Mouse (Mus musculus): ENCODE measurements around the gene Ano2. TPM values are rescaled to one million over a fixed set of nuclear protein-coding genes. Genes with fewer than 3 reads are reported as not detected.

Ano2 gene
- polyA plus RNA-seq, 1 experiment = not detected

- Histone ChIP-seq H3K27me3 (ENCODE audit: control insufficient read depth, insufficient read depth, low read length, poor library complexity, severe bottlenecking) (no peaks in the 10 kb centered on the region; the same call in 1 of the 2 replicates), H3K27ac (ENCODE audit: insufficient read depth, low read length) (no peak overlapping the region), H3K4me3 (ENCODE audit: low read depth, low read length) (no peak overlapping the region), H3K9ac (ENCODE audit: low read depth, poor library complexity, severe bottlenecking) (no peak overlapping the region), H3K36me3 (ENCODE audit: control insufficient read depth, insufficient read depth, low read length, poor library complexity, severe bottlenecking) (no peaks in the 10 kb centered on the region), H3K9me3 (replicated peaks; ENCODE audit: control insufficient read depth, insufficient read depth, low read length, poor library complexity, severe bottlenecking) (no peaks in the 10 kb centered on the region), H3K4me1 (ENCODE audit: control insufficient read depth, insufficient read depth, low read length) (no peaks in the 10 kb centered on the region)
- no peak for TF ChIP-seq POLR2A (IDR thresholded peaks at IDR 0.05; ENCODE audit: insufficient read depth, low read length)
- no peak for TF ChIP-seq EP300 (IDR thresholded peaks at IDR 0.05; ENCODE audit: insufficient read depth, low read depth, low read length)
- TF ChIP-seq CTCF (IDR thresholded peaks at IDR 0.05; ENCODE audit: low read depth, low read length) = no peak
Observed at GRCm38 (mm10) chr6:125747322-125747930, 57.2 kb downstream of the Ano2 start.

- Histone ChIP-seq H3K27ac (ENCODE audit: insufficient read depth, low read length) (no peak overlapping the region), H3K9me3 (replicated peaks; ENCODE audit: control insufficient read depth, insufficient read depth, low read length, poor library complexity, severe bottlenecking) (no peaks in the 10 kb centered on the region), H3K4me3 (ENCODE audit: low read depth, low read length) (no peak overlapping the region), H3K9ac (ENCODE audit: low read depth, poor library complexity, severe bottlenecking) (no peak overlapping the region), H3K4me1 (ENCODE audit: control insufficient read depth, insufficient read depth, low read length) (no peaks in the 10 kb centered on the region), H3K36me3 (ENCODE audit: control insufficient read depth, insufficient read depth, low read length, poor library complexity, severe bottlenecking) (no peaks in the 10 kb centered on the region), H3K27me3 (ENCODE audit: control insufficient read depth, insufficient read depth, low read length, poor library complexity, severe bottlenecking) (no peaks in the 10 kb centered on the region; the same call in 1 of the 2 replicates)
- TF ChIP-seq EP300 (IDR thresholded peaks at IDR 0.05; ENCODE audit: insufficient read depth, low read depth, low read length) (no peak), POLR2A (IDR thresholded peaks at IDR 0.05; ENCODE audit: insufficient read depth, low read length) (no peak)
Observed at GRCm38 (mm10) chr6:125748646-125749045, 58.4 kb downstream of the Ano2 start.

- H3K4me1 ChIP-seq (ENCODE audit: control insufficient read depth, insufficient read depth, low read length) = no peaks in the 10 kb centered on the region
- H3K27me3 ChIP-seq (ENCODE audit: control insufficient read depth, insufficient read depth, low read length, poor library complexity, severe bottlenecking) = 0 out of 2 replicates have a peak, but pooled peaks cover 2% of the 10 kb centered on the region
- H3K9ac ChIP-seq (ENCODE audit: low read depth, poor library complexity, severe bottlenecking) = no peak overlapping the region
- H3K4me3 ChIP-seq (ENCODE audit: low read depth, low read length) = no peak overlapping the region
- TF ChIP-seq POLR2A (IDR thresholded peaks at IDR 0.05; ENCODE audit: insufficient read depth, low read length) (no peak), EP300 (IDR thresholded peaks at IDR 0.05; ENCODE audit: insufficient read depth, low read depth, low read length) (no peak)
- H3K27ac ChIP-seq (ENCODE audit: insufficient read depth, low read length) = no peak overlapping the region
- no peaks in the 10 kb centered on the region for H3K9me3 ChIP-seq (replicated peaks; ENCODE audit: control insufficient read depth, insufficient read depth, low read length, poor library complexity, severe bottlenecking)
- H3K36me3 ChIP-seq (ENCODE audit: control insufficient read depth, insufficient read depth, low read length, poor library complexity, severe bottlenecking) = no peaks in the 10 kb centered on the region
Observed at GRCm38 (mm10) chr6:125762851-125763519, 72.8 kb downstream of the Ano2 start.

DNA sequence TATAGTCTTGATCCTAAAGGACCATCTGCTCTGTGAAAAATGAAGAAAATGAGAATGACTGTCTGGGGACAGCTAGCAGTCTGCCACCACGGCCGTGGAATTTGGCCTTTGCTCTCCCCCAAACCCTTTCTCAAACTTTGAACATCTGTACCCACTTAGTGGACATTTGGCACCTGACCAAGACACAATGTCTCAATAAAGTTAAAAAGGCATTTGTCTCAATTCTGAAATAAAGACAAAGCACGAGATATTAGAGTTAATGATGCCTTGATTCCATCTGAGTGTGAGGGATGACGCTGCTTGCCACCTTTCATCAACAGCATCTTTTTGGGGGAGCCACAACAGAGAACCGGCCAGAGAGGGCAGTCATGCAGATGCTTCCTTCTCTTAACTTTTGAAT, 83.0 kb downstream of the Ano2 start:
- TF ChIP-seq CTCF (IDR thresholded peaks at IDR 0.05; ENCODE audit: low read depth, low read length) = no peak
- no peak for TF ChIP-seq POLR2A (IDR thresholded peaks at IDR 0.05; ENCODE audit: insufficient read depth, low read length)
- TF ChIP-seq EP300 (IDR thresholded peaks at IDR 0.05; ENCODE audit: insufficient read depth, low read depth, low read length) = no peak
- Histone ChIP-seq H3K9me3 (replicated peaks; ENCODE audit: control insufficient read depth, insufficient read depth, low read length, poor library complexity, severe bottlenecking) (no peaks in the 10 kb centered on the region), H3K27me3 (ENCODE audit: control insufficient read depth, insufficient read depth, low read length, poor library complexity, severe bottlenecking) (no peaks in the 10 kb centered on the region), H3K36me3 (ENCODE audit: control insufficient read depth, insufficient read depth, low read length, poor library complexity, severe bottlenecking) (no peaks in the 10 kb centered on the region), H3K9ac (ENCODE audit: low read depth, poor library complexity, severe bottlenecking) (no peak overlapping the region), H3K27ac (ENCODE audit: insufficient read depth, low read length) (no peak overlapping the region), H3K4me3 (ENCODE audit: low read depth, low read length) (no peak overlapping the region), H3K4me1 (ENCODE audit: control insufficient read depth, insufficient read depth, low read length) (no peaks in the 10 kb centered on the region)

DNA sequence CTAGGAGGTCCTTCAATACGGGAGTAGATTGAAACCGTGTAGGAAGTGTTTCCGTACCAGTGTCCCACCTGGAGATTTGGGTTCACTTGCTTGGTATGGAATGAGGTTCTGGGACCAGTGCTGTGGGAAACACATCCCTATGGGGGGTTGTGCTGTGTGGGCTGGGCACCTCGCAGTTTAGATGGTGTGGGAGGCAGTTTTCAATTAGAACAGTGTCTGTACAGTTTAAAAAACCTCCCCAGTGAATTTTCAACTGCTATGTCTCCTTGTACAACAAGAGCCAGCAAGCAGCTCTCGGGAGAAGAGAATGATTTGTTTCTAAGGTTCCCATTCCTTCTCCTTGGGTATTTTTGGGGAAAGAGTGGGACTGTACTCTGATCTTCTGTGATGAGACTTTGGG, 86.1 kb downstream of the Ano2 start:
- Histone ChIP-seq H3K4me3 (ENCODE audit: low read depth, low read length) (no peak overlapping the region), H3K9ac (ENCODE audit: low read depth, poor library complexity, severe bottlenecking) (no peak overlapping the region), H3K9me3 (replicated peaks; ENCODE audit: control insufficient read depth, insufficient read depth, low read length, poor library complexity, severe bottlenecking) (no peaks in the 10 kb centered on the region), H3K27ac (ENCODE audit: insufficient read depth, low read length) (no peak overlapping the region), H3K27me3 (ENCODE audit: control insufficient read depth, insufficient read depth, low read length, poor library complexity, severe bottlenecking) (no peaks in the 10 kb centered on the region; the same call in 1 of the 2 replicates), H3K36me3 (ENCODE audit: control insufficient read depth, insufficient read depth, low read length, poor library complexity, severe bottlenecking) (no peaks in the 10 kb centered on the region), H3K4me1 (ENCODE audit: control insufficient read depth, insufficient read depth, low read length) (no peaks in the 10 kb centered on the region)
- no peak for TF ChIP-seq POLR2A (IDR thresholded peaks at IDR 0.05; ENCODE audit: insufficient read depth, low read length)
- no peak for TF ChIP-seq CTCF (IDR thresholded peaks at IDR 0.05; ENCODE audit: low read depth, low read length)
- TF ChIP-seq EP300 (IDR thresholded peaks at IDR 0.05; ENCODE audit: insufficient read depth, low read depth, low read length) = no peak

DNA sequence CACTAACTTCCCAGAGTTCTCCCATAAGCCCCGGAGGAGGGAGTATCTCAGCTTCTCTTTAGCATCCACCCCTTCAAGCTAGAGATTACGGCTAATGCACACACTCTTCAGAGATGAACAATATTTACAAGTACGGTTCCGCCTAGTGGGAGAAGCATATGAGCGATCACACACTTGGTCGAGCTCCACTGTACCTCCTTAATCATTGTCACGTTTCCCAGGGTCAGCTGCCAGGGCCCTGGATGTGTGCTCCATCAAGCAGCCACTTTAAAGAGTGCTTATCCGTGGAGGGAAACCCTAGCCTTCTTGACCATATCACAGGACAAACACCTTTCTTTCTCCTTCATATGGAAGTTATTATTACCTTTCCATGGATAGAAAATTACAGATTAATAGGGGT, 112.7 kb downstream of the Ano2 start:
- Histone ChIP-seq H3K4me1 (ENCODE audit: control insufficient read depth, insufficient read depth, low read length) (no peaks in the 10 kb centered on the region), H3K36me3 (ENCODE audit: control insufficient read depth, insufficient read depth, low read length, poor library complexity, severe bottlenecking) (no peaks in the 10 kb centered on the region), H3K27me3 (ENCODE audit: control insufficient read depth, insufficient read depth, low read length, poor library complexity, severe bottlenecking) (no peaks in the 10 kb centered on the region; the same call in 1 of the 2 replicates), H3K9me3 (replicated peaks; ENCODE audit: control insufficient read depth, insufficient read depth, low read length, poor library complexity, severe bottlenecking) (peaks cover 4% of the 10 kb centered on the region), H3K27ac (ENCODE audit: insufficient read depth, low read length) (no peak overlapping the region), H3K9ac (ENCODE audit: low read depth, poor library complexity, severe bottlenecking) (no peak overlapping the region), H3K4me3 (ENCODE audit: low read depth, low read length) (no peak overlapping the region)
- TF ChIP-seq CTCF (IDR thresholded peaks at IDR 0.05; ENCODE audit: low read depth, low read length) = no peak
- TF ChIP-seq EP300 (IDR thresholded peaks at IDR 0.05; ENCODE audit: insufficient read depth, low read depth, low read length) = no peak
- TF ChIP-seq POLR2A (IDR thresholded peaks at IDR 0.05; ENCODE audit: insufficient read depth, low read length) = no peak

Measured in ES-Bruce4 (cell line).